Mouse (Mus musculus): ENCODE data around the gene Ggta1. TPM values are rescaled to one million over a fixed set of nuclear protein-coding genes. Genes with fewer than 3 reads are reported as not detected.
A peak's percentile ranks its signal among the peaks of the same experiment; 100 is the strongest.

Ggta1 gene
- polyA plus RNA-seq, 1 experiment from 2014 or later: 6.2 TPM

DNA sequence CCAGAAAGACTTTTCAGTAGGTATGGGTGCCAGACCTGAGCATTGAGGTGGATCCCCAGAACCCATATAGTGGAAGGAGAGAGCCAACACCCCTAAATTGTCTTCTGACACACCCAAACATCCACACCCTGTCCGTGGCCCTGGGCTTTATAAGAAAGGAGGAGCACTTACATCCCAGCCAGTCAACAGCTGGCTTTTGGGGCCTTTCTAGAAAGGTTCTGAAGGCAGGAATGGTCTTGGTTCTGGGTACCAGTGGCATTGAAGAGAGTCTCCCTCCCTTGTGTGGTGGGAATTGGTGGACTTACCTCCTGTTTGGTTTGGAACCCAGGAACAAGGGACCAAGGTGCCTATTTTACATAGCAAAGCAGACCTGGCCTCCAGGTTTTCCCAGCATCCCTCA is 56.4 kb downstream of the Ggta1 start:
- no peak for TF ChIP-seq CTCF (IDR thresholded peaks at IDR 0.05; ENCODE audit: low read depth)
- TF ChIP-seq EP300 (IDR thresholded peaks at IDR 0.05; ENCODE audit: low read depth): no peak
- Histone ChIP-seq H3K27me3 (ENCODE audit: insufficient read depth, low read length) (no peaks in the 10 kb centered on the region), H3K9me3 (ENCODE audit: low read length) (no peaks in the 10 kb centered on the region), H3K27ac (ENCODE audit: low read depth) (no peak overlapping the region), H3K4me2 (ENCODE audit: low read depth, low read length) (no peak overlapping the region), H3K4me3 (ENCODE audit: low read depth, low read length) (no peak overlapping the region), H3K4me1 (ENCODE audit: insufficient read depth) (no peaks in the 10 kb centered on the region), H3K9ac (replicated peaks) (no peak overlapping the region), H3K36me3 (replicated peaks; ENCODE audit: insufficient read depth, low read length) (peaks cover 22% of the 10 kb centered on the region)
- DNase-seq (no peak), ATAC-seq (no peak)
- WGBS (ENCODE audit: insufficient replicate concordance): 83% methylated on average over 1 of the region's 1 CpGs

GRCm38 (mm10) chr2:35402391-35402790 is 60.6 kb downstream of the Ggta1 start:
- Histone ChIP-seq H3K4me2 (ENCODE audit: low read depth, low read length) (no peak overlapping the region), H3K4me3 (ENCODE audit: low read depth, low read length) (no peak overlapping the region), H3K36me3 (replicated peaks; ENCODE audit: insufficient read depth, low read length) (peaks cover 22% of the 10 kb centered on the region), H3K27me3 (ENCODE audit: insufficient read depth, low read length) (no peaks in the 10 kb centered on the region), H3K9me3 (ENCODE audit: low read length) (no peaks in the 10 kb centered on the region), H3K27ac (ENCODE audit: low read depth) (no peak overlapping the region), H3K4me1 (ENCODE audit: insufficient read depth) (no peaks in the 10 kb centered on the region), H3K9ac (replicated peaks) (no peak overlapping the region)
- DNase-seq (peak; percentile 12), ATAC-seq (no peak)
- 82% methylated on average over 16 of the region's 16 CpGs for WGBS (ENCODE audit: insufficient replicate concordance)
- TF ChIP-seq EP300 (IDR thresholded peaks at IDR 0.05; ENCODE audit: low read depth) (no peak), CTCF (IDR thresholded peaks at IDR 0.05; ENCODE audit: low read depth) (no peak)

- no peak overlapping the region for H3K27ac ChIP-seq (ENCODE audit: low read depth)
- TF ChIP-seq EP300 (IDR thresholded peaks at IDR 0.05; ENCODE audit: low read depth) (no peak), CTCF (IDR thresholded peaks at IDR 0.05; ENCODE audit: low read depth) (no peak)
- no peaks in the 10 kb centered on the region for H3K4me1 ChIP-seq (ENCODE audit: insufficient read depth)
- 83% methylated on average over 7 of the region's 7 CpGs for whole genome bisulfite sequencing (ENCODE audit: insufficient replicate concordance)
- no peak overlapping the region for H3K4me2 ChIP-seq (ENCODE audit: low read depth, low read length)
- peaks cover 15% of the 10 kb centered on the region for H3K36me3 ChIP-seq (replicated peaks; ENCODE audit: insufficient read depth, low read length)
- peak; percentile 11 for DNase-seq
- H3K4me3 ChIP-seq (ENCODE audit: low read depth, low read length): no peak overlapping the region
- no peak for ATAC-seq
- no peak overlapping the region for H3K9ac ChIP-seq (replicated peaks)
- no peaks in the 10 kb centered on the region for H3K9me3 ChIP-seq (ENCODE audit: low read length)
- no peaks in the 10 kb centered on the region for H3K27me3 ChIP-seq (ENCODE audit: insufficient read depth, low read length)
Observed at GRCm38 (mm10) chr2:35400739-35401138, 62.3 kb downstream of the Ggta1 start.

DNA sequence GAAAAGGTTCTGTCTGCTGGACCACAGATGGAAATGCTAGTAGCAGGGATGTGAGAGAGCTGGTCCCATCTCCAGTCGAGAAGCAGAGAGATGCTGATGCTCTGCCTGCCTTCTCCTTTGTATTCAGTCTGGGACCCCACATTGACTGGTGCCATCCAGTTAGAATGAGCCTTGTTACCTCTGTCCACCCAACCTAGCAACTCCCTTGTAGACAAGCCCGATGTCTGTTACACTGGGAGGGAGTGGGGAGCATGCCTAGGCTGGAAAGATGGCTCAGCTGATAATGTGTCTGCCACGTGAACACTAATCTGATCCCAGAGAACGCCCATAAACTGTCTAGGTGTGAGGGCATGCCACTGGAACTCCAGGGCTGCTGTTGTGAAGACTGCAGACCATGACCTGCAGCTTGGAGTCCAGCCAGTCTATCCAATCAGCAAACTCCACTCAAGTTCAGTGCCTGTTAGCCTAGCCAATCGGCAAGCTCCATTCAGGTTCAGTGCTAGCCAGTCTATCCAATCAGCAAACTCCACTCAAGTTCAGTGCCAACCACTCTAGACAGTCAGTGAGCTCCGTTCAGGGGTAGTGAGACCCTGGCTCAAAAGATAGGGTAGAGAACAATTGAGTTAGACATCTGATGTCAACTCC is 64.7 kb downstream of the Ggta1 start:
- TF ChIP-seq CTCF (IDR thresholded peaks at IDR 0.05; ENCODE audit: low read depth) (no peak), EP300 (IDR thresholded peaks at IDR 0.05; ENCODE audit: low read depth) (no peak)
- H3K36me3 ChIP-seq (replicated peaks; ENCODE audit: insufficient read depth, low read length): peaks cover 15% of the 10 kb centered on the region
- no peaks in the 10 kb centered on the region for H3K9me3 ChIP-seq (ENCODE audit: low read length)
- no peak for DNase-seq
- no peak for ATAC-seq
- no peaks in the 10 kb centered on the region for H3K27me3 ChIP-seq (ENCODE audit: insufficient read depth, low read length)
- H3K27ac ChIP-seq (ENCODE audit: low read depth): no peak overlapping the region
- H3K4me2 ChIP-seq (ENCODE audit: low read depth, low read length): no peak overlapping the region
- no peaks in the 10 kb centered on the region for H3K4me1 ChIP-seq (ENCODE audit: insufficient read depth)
- WGBS (ENCODE audit: insufficient replicate concordance): 66% methylated on average over 6 of the region's 6 CpGs
- no peak overlapping the region for H3K4me3 ChIP-seq (ENCODE audit: low read depth, low read length)
- no peak overlapping the region for H3K9ac ChIP-seq (replicated peaks)

- Histone ChIP-seq H3K4me3 (ENCODE audit: low read depth, low read length) (no peak overlapping the region), H3K27ac (ENCODE audit: low read depth) (no peak overlapping the region), H3K4me2 (ENCODE audit: low read depth, low read length) (no peak overlapping the region), H3K27me3 (ENCODE audit: insufficient read depth, low read length) (no peaks in the 10 kb centered on the region), H3K9ac (replicated peaks) (no peak overlapping the region), H3K9me3 (ENCODE audit: low read length) (no peaks in the 10 kb centered on the region), H3K4me1 (ENCODE audit: insufficient read depth) (no peaks in the 10 kb centered on the region), H3K36me3 (replicated peaks; ENCODE audit: insufficient read depth, low read length) (peaks cover 15% of the 10 kb centered on the region)
- DNase-seq (peak; percentile 71), ATAC-seq (no peak)
- TF ChIP-seq EP300 (IDR thresholded peaks at IDR 0.05; ENCODE audit: low read depth): no peak
- TF ChIP-seq CTCF (IDR thresholded peaks at IDR 0.05; ENCODE audit: low read depth): peak; percentile 89
- 39% methylated on average over 11 of the region's 11 CpGs for WGBS (ENCODE audit: insufficient replicate concordance)
Observed at GRCm38 (mm10) chr2:35397590-35398173, 65.3 kb downstream of the Ggta1 start.

DNA sequence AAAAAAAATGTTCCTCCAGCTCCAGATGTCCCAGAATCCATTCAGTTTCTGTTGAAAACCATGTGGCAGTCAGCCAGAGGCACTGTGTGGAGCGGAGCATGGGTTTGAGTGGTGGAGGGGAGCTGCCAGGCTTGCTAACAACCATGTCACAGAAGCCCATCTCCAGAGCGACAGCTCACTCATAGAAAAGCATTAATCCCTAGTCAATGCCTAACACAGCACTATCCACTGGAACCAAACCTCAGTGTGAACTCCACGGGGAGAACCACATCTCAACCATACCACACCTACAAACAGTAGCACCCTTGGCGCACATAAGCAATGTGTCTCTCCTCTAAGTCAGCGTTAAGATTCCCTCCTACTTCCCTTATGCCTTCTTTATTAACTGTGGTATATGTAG is 65.9 kb downstream of the Ggta1 start, which contains the start of gene 4930402F06Rik:
Gene 4930402F06Rik, minus strand, starts transcription at position 80 of the 400 bp plus-strand sequence.
- Histone ChIP-seq H3K9me3 (ENCODE audit: low read length) (no peaks in the 10 kb centered on the region), H3K4me2 (ENCODE audit: low read depth, low read length) (no peak within 1 kb of the TSS), H3K4me3 (ENCODE audit: low read depth, low read length) (no peak within 1 kb of the TSS), H3K9ac (replicated peaks) (no peak within 1 kb of the TSS), H3K27ac (ENCODE audit: low read depth) (no peak within 1 kb of the TSS), H3K27me3 (ENCODE audit: insufficient read depth, low read length) (no peaks in the 10 kb centered on the region), H3K4me1 (ENCODE audit: insufficient read depth) (no peaks in the 10 kb centered on the region), H3K36me3 (replicated peaks; ENCODE audit: insufficient read depth, low read length) (peaks cover 10% of the 10 kb centered on the region; the same call in 1 of the 2 replicates)
- ATAC-seq (no peak), DNase-seq (no peak)
- no peak for TF ChIP-seq EP300 (IDR thresholded peaks at IDR 0.05; ENCODE audit: low read depth)
- no peak for TF ChIP-seq CTCF (IDR thresholded peaks at IDR 0.05; ENCODE audit: low read depth)
- WGBS (ENCODE audit: insufficient replicate concordance): 61% methylated on average over 5 of the region's 5 CpGs

Measured in liver, postnatal 0 days (tissue).